Mouse (Mus musculus) E14TG2a.4 (cell line): ENCODE results near the gene Rint1.
"Not testable (repeated sequence)": the region's sequence is repeated elsewhere in the genome, so short reads cannot be mapped to it uniquely, and the experiment has no call there.

Experiments
- H3K27me3 ChIP-seq: 2 replicates; pipeline ENCODE4 v1.6.1; 2014; ENCODE audit warnings: low read length, control low read depth; ENCODE audit not compliant: insufficient read depth
- H3K36me3 ChIP-seq: 2 replicates; pipeline ENCODE4 v1.6.1; 2014; ENCODE audit warnings: low read length, control low read depth; ENCODE audit not compliant: insufficient read depth
- H3K4me1 ChIP-seq: replicated peaks from 2 replicates; pipeline ENCODE4 v1.6.1; 2014; ENCODE audit warnings: low read depth, low read length, control low read depth
- H3K4me3 ChIP-seq: replicated peaks from 2 replicates; pipeline ENCODE4 v1.5.1; 2014; ENCODE audit warnings: mild to moderate bottlenecking, low read length
- H3K9me3 ChIP-seq: 2 replicates; pipeline ENCODE4 v1.6.1; 2014; ENCODE audit warnings: low read length, control low read depth
- CTCF ChIP-seq: conservative IDR thresholded peaks from 2 replicates; pipeline ENCODE4 v1.5.1; 2014; ENCODE audit warnings: low read length
- NANOG ChIP-seq: IDR thresholded peaks from 2 replicates; pipeline ENCODE4 v1.6.1; 2014; ENCODE audit warnings: borderline replicate concordance, low read length, mixed read lengths
- POU5F1 ChIP-seq: IDR thresholded peaks from 2 replicates; pipeline ENCODE4 v1.6.1; 2014; ENCODE audit warnings: low read length, borderline replicate concordance

Gene Rint1

DNA sequence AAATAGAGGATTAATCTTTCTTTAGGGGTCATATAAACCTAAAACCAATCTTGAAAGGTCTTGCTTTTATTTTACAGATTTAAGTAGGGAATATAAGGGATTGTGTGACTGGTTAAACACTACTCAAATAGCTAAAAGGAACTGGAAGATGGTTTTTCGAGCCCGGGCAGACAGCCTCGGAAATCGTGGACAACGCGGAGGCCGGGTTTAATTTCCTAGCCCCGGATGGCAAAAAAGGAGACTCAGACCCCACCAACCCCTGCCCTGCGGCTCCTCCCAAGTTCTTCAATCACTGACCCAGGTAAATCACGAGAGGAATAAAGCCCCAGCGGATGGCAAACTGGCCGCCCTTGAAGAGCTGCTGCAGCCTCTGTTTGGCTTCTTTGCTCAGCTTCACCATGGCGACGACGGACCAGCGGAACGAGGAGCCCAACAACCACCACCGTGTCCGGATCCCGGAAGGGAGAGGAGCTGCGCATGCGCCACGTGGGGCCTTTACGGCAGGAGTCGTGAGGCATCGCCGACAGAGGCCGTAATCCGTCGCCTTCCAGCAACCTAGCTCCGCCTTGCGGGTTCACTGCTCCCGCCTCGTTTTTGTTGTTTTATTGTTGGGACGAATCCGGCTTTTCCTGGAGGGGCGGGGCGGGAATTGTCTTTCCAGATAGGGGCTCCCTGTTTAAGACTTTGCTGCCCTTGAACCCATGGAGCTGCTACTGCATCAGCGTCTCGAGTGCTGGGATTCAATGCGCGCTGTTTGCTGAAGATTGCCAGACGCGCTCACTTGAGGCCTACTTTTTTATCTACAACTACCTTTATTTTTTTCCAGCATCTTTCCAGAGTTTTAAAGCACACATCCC lies 56.4 kb downstream of the Rint1 start, which contains the start of gene Tomm7:
Gene Tomm7, minus strand, starts transcription at position 488 of the 857 bp plus-strand sequence.
- Histone ChIP-seq H3K27me3 (no peaks in the 10 kb centered on the region), H3K4me3 (peak within 1 kb of the TSS; percentile 97), H3K4me1 (peaks cover 26% of the 10 kb centered on the region), H3K9me3 (peaks cover 13% of the 10 kb centered on the region; the same call in 1 of the 2 replicates), H3K36me3 (peaks cover 32% of the 10 kb centered on the region)
- no peak for TF ChIP-seq POU5F1

- Histone ChIP-seq H3K9me3 (peaks cover 15% of the 10 kb centered on the region; the same call in 1 of the 2 replicates), H3K4me3 (peak overlapping the region; percentile 97), H3K4me1 (peaks cover 21% of the 10 kb centered on the region), H3K36me3 (peaks cover 26% of the 10 kb centered on the region), H3K27me3 (no peaks in the 10 kb centered on the region)
- TF ChIP-seq POU5F1 (no peak), CTCF (no peak), NANOG (no peak)
These were observed 57.0 kb downstream of the Rint1 start for GRCm38 (mm10) chr5:23844531-23844841.

GRCm38 (mm10) chr5:23845141-23845540 lies 57.6 kb downstream of the Rint1 start:
- TF ChIP-seq NANOG, result no peak
- no peak for TF ChIP-seq POU5F1
- no peak for TF ChIP-seq CTCF
- H3K36me3 ChIP-seq, result peaks cover 21% of the 10 kb centered on the region
- no peaks in the 10 kb centered on the region for H3K27me3 ChIP-seq
- H3K9me3 ChIP-seq, result peaks cover 15% of the 10 kb centered on the region; the same call in 1 of the 2 replicates
- H3K4me3 ChIP-seq, result no peak overlapping the region
- H3K4me1 ChIP-seq, result peaks cover 19% of the 10 kb centered on the region

GRCm38 (mm10) chr5:23850345-23851159 lies 63.0 kb downstream of the Rint1 start:
- Histone ChIP-seq H3K9me3 (peaks cover 15% of the 10 kb centered on the region; the same call in 1 of the 2 replicates), H3K4me3 (peak overlapping the region; percentile 85), H3K27me3 (no peaks in the 10 kb centered on the region), H3K36me3 (peaks cover 35% of the 10 kb centered on the region), H3K4me1 (peaks cover 23% of the 10 kb centered on the region)
- TF ChIP-seq CTCF (no peak), NANOG (no peak), POU5F1 (no peak)

- peaks cover 29% of the 10 kb centered on the region for H3K4me1 ChIP-seq
- peaks cover 15% of the 10 kb centered on the region; the same call in 1 of the 2 replicates for H3K9me3 ChIP-seq
- H3K4me3 ChIP-seq, result peak overlapping the region; percentile 85
- not testable (repeated sequence) for H3K27me3 ChIP-seq
- H3K36me3 ChIP-seq, result peaks cover 41% of the 10 kb centered on the region
These were observed 63.6 kb downstream of the Rint1 start for GRCm38 (mm10) chr5:23851160-23851555.

DNA sequence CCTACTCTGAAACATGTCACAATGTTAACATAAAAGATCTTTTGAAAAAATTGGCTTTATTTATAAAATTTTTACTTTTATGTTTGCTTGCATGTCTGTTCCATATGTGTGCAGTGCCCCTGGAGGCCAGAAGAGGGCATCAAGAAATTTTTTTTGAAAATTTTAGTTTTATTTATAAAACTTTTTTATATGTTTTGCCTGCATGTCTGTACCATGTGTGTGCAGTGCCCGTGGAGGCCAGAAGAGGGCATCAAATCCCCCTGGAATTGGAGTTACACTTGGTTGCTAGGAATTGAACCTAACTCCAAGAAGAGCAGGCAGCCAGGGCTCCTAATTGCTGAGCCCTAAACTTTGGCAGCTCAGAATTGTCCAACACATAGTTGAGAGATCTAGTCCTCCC lies 65.4 kb downstream of the Rint1 start:
- peaks cover 30% of the 10 kb centered on the region for H3K4me1 ChIP-seq
- peak; percentile 41 for TF ChIP-seq CTCF

DNA sequence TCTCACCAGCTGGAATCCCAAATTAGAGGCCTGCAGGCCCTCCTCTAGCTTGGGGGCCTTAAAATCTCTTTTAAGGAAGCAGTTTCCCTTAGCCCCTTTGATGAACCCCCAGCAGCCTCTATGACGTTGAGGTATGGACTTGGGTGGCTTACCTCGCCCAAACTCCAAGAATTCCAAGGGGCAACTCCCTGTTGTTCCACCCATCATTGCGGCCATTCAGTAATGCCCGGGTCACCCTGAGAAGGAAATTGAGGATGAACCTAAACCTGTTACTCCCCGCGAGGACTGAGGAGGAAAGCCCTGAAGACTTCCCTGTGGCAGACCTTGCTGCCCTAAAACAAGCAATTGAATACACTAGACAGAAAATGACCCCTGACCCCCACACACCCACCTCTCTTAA lies 68.0 kb downstream of the Rint1 start:
- no peaks in the 10 kb centered on the region for H3K27me3 ChIP-seq
- peaks cover 49% of the 10 kb centered on the region for H3K36me3 ChIP-seq
- no peaks in the 10 kb centered on the region for H3K9me3 ChIP-seq
- TF ChIP-seq POU5F1 (no peak), NANOG (no peak), CTCF (no peak)
- no peak overlapping the region for H3K4me3 ChIP-seq
- H3K4me1 ChIP-seq, result peaks cover 44% of the 10 kb centered on the region

More for the DNA sequence above, 65.4 kb downstream of the Rint1 start:
- not testable (repeated sequence) for H3K27me3 ChIP-seq, H3K9me3 ChIP-seq
- Histone ChIP-seq H3K36me3 (peaks cover 49% of the 10 kb centered on the region), H3K4me3 (peak overlapping the region; percentile 72)

GRCm38 (mm10) chr5:23856164-23856563 lies 68.7 kb downstream of the Rint1 start:
- Histone ChIP-seq H3K4me1 (peaks cover 44% of the 10 kb centered on the region), H3K4me3 (no peak overlapping the region)
- TF ChIP-seq POU5F1 (no peak), CTCF (no peak), NANOG (no peak)

DNA sequence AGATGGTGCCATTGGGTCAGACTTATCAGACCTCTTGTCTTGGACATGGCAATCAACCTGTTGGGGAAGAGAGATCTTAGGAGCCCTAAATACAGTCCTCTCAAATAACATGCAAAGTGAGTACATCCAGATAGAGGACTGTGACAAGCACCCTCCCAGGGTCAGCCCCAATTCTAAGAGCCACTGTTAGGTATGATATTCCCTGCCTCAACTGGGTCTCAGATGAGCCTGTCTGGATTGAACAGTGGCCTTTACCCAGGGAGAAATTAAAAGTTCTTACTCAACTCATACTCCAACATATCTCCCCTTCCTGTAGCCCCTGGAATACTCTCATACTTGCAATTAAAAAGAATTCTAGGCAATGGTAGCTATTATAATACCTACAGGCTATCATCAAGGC lies 69.7 kb downstream of the Rint1 start:
- Histone ChIP-seq H3K27me3 (no peaks in the 10 kb centered on the region), H3K36me3 (peaks cover 46% of the 10 kb centered on the region), H3K4me3 (no peak overlapping the region), H3K9me3 (no peaks in the 10 kb centered on the region), H3K4me1 (peaks cover 42% of the 10 kb centered on the region)
- no peak for TF ChIP-seq POU5F1
- no peak for TF ChIP-seq NANOG

More at GRCm38 (mm10) chr5:23856164-23856563, 68.7 kb downstream of the Rint1 start:
- Histone ChIP-seq H3K36me3 (peaks cover 49% of the 10 kb centered on the region), H3K27me3 (no peaks in the 10 kb centered on the region), H3K9me3 (no peaks in the 10 kb centered on the region)
